Mouse (Mus musculus): Measurements from ENCODE around the gene Wdfy1. TPM values are rescaled to one million over a fixed set of nuclear protein-coding genes. Genes with fewer than 3 reads are reported as not detected.

The Wdfy1 gene
- polyA plus RNA-seq, 1 experiment from 2014 or later = 132 TPM

Other genes with a start within 250 kb of the Wdfy1 start
- 0.38 TPM in 1 of 2 replicates, not detected in the other for gene Ap1s3, start 104.2 kb downstream of the Wdfy1 start, polyA plus RNA-seq (2014; fragmentation: Nextera tagmentation; extraction: Ambion mirVana)
- 38.7 and 42.6 TPM in 2 replicates for gene Mrpl44, start 125 bp downstream of the Wdfy1 start, polyA plus RNA-seq (2014; fragmentation: Nextera tagmentation; extraction: Ambion mirVana)
- 199 and 214 TPM in 2 replicates for gene Serpine2, start 85.0 kb upstream of the Wdfy1 start, polyA plus RNA-seq (2014; fragmentation: Nextera tagmentation; extraction: Ambion mirVana)